Mouse (Mus musculus): ENCODE results near the gene Taar1.

DNA sequence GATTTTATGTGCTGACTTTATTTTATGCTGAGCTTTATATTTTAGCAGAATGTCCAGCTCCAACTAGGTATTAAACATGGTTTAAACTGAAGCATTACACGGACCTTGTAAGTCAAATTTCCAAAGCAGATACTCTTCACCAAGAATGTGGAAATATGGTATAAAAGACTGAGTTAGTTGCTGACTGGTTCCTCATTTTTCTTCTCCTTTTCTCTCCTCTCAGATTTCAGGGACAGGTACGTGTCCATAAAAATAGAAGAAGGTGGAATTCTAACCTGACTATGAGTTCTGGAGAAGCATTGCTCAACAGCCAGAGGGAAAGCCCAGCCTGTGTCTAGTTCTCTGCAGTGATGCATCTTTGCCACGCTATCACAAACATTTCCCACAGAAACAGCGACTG is at the start of gene Taar1:
- no peak for TF ChIP-seq CTCF (IDR thresholded peaks at IDR 0.05; ENCODE audit: insufficient read depth, low read length)
- TF ChIP-seq POLR2A (IDR thresholded peaks at IDR 0.05; ENCODE audit: borderline replicate concordance, extremely low read depth, low read depth, low read length), result no peak

Measured in lung, adult 2 months (tissue).